Mouse (Mus musculus): ENCODE data around the gene Prkn. TPM values are rescaled to one million over a fixed set of nuclear protein-coding genes. Genes with fewer than 3 reads are reported as not detected.

Gene Prkn
- total and polyA plus RNA-seq, 3 experiments = 0.39 to 0.50 TPM; not detected in 1

DNA sequence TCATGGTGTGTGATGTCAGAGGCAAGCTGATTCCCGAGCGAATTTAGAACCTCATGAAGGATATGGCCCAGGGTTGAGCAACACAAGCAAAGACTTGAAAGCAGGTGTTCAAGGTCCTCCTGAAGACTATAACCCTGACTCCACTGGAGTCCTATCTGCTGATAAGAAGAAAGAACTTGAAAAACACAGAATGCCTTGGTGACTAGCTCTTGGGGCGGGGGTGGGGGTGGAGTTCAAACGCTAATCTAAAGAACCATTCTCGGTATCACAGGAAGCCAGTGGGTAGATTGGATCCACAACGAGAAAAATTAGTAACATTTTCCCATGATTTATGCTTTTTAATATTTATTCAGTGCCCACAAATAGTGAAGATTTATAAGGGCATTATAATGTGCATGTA lies 879.6 kb downstream of the Prkn start:
- Histone ChIP-seq H3K9me3 (replicated peaks; ENCODE audit: insufficient read depth, low read length) (no peaks in the 10 kb centered on the region), H3K79me2 (ENCODE audit: control insufficient read depth, insufficient read depth, low read length, poor library complexity) (no peaks in the 10 kb centered on the region), H3K27me3 (ENCODE audit: control insufficient read depth in 1 of 2, insufficient read depth in 2 of 2, low read length in 2 of 2) (no peaks in the 10 kb centered on the region), H3K9ac (ENCODE audit: control insufficient read depth, low read depth, low read length, poor library complexity, severe bottlenecking) (no peak overlapping the region), H3K27ac (ENCODE audit: control insufficient read depth, low read depth, low read length) (no peak overlapping the region), H3K4me3 (ENCODE audit: control insufficient read depth in 1 of 2, insufficient read depth in 1 of 2, low read depth in 2 of 2, low read length in 2 of 2) (no peak overlapping the region), H3K36me3 (ENCODE audit: control insufficient read depth in 1 of 2, insufficient read depth in 2 of 2, low read length in 2 of 2) (no peaks in the 10 kb centered on the region; a peak in 1 of 4 replicates), H3K4me1 (ENCODE audit: control insufficient read depth in 1 of 2, insufficient read depth in 2 of 2, low read length in 2 of 2) (peaks cover 0 to 2% of the 10 kb centered on the region in 2 experiments; a peak in 1 of 4 replicates)
- TF ChIP-seq EP300 (IDR thresholded peaks at IDR 0.05; ENCODE audit: low read depth in 1 of 2, low read length in 2 of 2) (peak in 1 of 2 experiments; percentile 27; a peak in 1 of 4 replicates), USF1 (IDR thresholded peaks at IDR 0.05; ENCODE audit: low read depth, low read length) (no peak)
- DNase-seq (ENCODE audit: low read depth, low spot score) = peak; percentile 19

DNA sequence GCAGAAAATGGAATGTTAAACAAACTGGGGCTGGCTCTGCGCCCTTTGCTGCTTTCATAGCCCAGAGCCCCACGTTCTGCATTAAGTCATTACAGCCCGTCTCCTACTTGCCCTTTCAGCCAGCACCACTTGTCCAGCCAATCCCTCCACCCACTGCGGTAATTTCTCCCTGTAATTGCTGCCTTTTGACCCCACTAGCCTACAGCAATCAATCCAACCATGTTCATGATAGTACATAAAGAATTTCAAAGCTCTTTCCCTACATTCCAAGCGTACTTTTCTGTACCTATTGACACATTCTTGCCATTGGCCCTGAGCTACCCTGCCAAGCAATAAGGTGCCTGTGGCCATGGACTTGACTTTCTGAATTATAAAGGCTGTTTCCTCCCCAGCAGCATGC lies 881.7 kb downstream of the Prkn start:
- H3K9ac ChIP-seq (ENCODE audit: control insufficient read depth, low read depth, low read length, poor library complexity, severe bottlenecking) = no peak overlapping the region
- no peak overlapping the region for H3K27ac ChIP-seq (ENCODE audit: control insufficient read depth, low read depth, low read length)
- peaks cover 0 to 2% of the 10 kb centered on the region in 2 experiments; a peak in 1 of 4 replicates for H3K4me1 ChIP-seq (ENCODE audit: control insufficient read depth in 1 of 2, insufficient read depth in 2 of 2, low read length in 2 of 2)
- no peaks in the 10 kb centered on the region for H3K27me3 ChIP-seq (ENCODE audit: control insufficient read depth in 1 of 2, insufficient read depth in 2 of 2, low read length in 2 of 2)
- H3K36me3 ChIP-seq (ENCODE audit: control insufficient read depth in 1 of 2, insufficient read depth in 2 of 2, low read length in 2 of 2) = no peaks in the 10 kb centered on the region; a peak in 1 of 4 replicates
- no peaks in the 10 kb centered on the region for H3K9me3 ChIP-seq (replicated peaks; ENCODE audit: insufficient read depth, low read length)
- no peak for DNase-seq (ENCODE audit: low read depth, low spot score)
- no peaks in the 10 kb centered on the region for H3K79me2 ChIP-seq (ENCODE audit: control insufficient read depth, insufficient read depth, low read length, poor library complexity)
- H3K4me3 ChIP-seq (ENCODE audit: control insufficient read depth in 1 of 2, insufficient read depth in 1 of 2, low read depth in 2 of 2, low read length in 2 of 2) = no peak overlapping the region
- TF ChIP-seq CHD1 (IDR thresholded peaks at IDR 0.05; ENCODE audit: low read depth, low read length) (no peak), USF2 (IDR thresholded peaks at IDR 0.05; ENCODE audit: borderline replicate concordance in 1 of 2, insufficient read depth in 1 of 2, low read depth in 1 of 2, low read length in 2 of 2) (no peak), MYB (IDR thresholded peaks at IDR 0.05; ENCODE audit: low read depth, low read length) (no peak), ZNF384 (IDR thresholded peaks at IDR 0.05; ENCODE audit: low read depth, low read length) (no peak), EP300 (IDR thresholded peaks at IDR 0.05; ENCODE audit: low read depth in 1 of 2, low read length in 2 of 2) (no peak), NRF1 (IDR thresholded peaks at IDR 0.05; ENCODE audit: insufficient read depth, low read depth, low read length, poor library complexity, severe bottlenecking) (no peak), SMC3 (IDR thresholded peaks at IDR 0.05; ENCODE audit: low read depth, low read length) (no peak), ZKSCAN1 (IDR thresholded peaks at IDR 0.05; ENCODE audit: low read depth, low read length) (no peak), TAL1 (IDR thresholded peaks at IDR 0.05; ENCODE audit: low read length) (no peak), TCF12 (IDR thresholded peaks at IDR 0.05; ENCODE audit: low read depth, low read length) (no peak)

DNA sequence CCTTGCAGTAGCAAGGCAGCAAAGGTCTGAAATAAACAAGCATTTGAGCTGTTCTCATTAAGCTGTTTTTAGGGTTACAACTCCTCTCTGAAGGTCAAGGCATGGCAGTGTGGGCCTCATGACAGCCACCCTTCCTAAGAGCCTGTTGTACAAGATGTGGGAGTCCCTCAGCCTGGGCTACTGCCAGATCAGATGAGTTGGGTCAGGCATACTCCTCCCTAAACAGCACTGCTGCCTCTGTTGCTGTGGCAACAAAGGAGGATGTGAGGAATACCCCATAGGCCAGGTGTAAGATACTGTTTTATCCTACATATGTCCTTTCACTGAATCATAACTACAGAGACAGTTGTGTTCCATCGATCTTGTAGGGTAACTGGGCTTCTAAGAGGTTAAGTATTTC lies 882.3 kb downstream of the Prkn start:
- TF ChIP-seq E2F4 (IDR thresholded peaks at IDR 0.05; ENCODE audit: borderline replicate concordance, low read depth, low read length) (no peak), CHD1 (IDR thresholded peaks at IDR 0.05; ENCODE audit: low read depth, low read length) (no peak), USF2 (IDR thresholded peaks at IDR 0.05; ENCODE audit: borderline replicate concordance in 1 of 2, insufficient read depth in 1 of 2, low read depth in 1 of 2, low read length in 2 of 2) (no peak), MXI1 (IDR thresholded peaks at IDR 0.05; ENCODE audit: low read depth, low read length) (no peak), POLR2AphosphoS2 (IDR thresholded peaks at IDR 0.05; ENCODE audit: low read length) (no peak)
- H3K4me1 ChIP-seq (ENCODE audit: control insufficient read depth in 1 of 2, insufficient read depth in 2 of 2, low read length in 2 of 2) = peaks cover 0 to 2% of the 10 kb centered on the region in 2 experiments; a peak in 1 of 4 replicates
- H3K36me3 ChIP-seq (ENCODE audit: control insufficient read depth in 1 of 2, insufficient read depth in 2 of 2, low read length in 2 of 2) = no peaks in the 10 kb centered on the region; a peak in 1 of 4 replicates
- H3K27ac ChIP-seq (ENCODE audit: control insufficient read depth, low read depth, low read length) = no peak overlapping the region
- H3K9me3 ChIP-seq (replicated peaks; ENCODE audit: insufficient read depth, low read length) = no peaks in the 10 kb centered on the region
- H3K9ac ChIP-seq (ENCODE audit: control insufficient read depth, low read depth, low read length, poor library complexity, severe bottlenecking) = no peak overlapping the region
- no peak overlapping the region for H3K4me3 ChIP-seq (ENCODE audit: control insufficient read depth in 1 of 2, insufficient read depth in 1 of 2, low read depth in 2 of 2, low read length in 2 of 2)
- no peaks in the 10 kb centered on the region for H3K79me2 ChIP-seq (ENCODE audit: control insufficient read depth, insufficient read depth, low read length, poor library complexity)
- H3K27me3 ChIP-seq (ENCODE audit: control insufficient read depth in 1 of 2, insufficient read depth in 2 of 2, low read length in 2 of 2) = no peaks in the 10 kb centered on the region
- DNase-seq (ENCODE audit: low read depth, low spot score) = peak; percentile 11

Measured in MEL (cell line).